Mouse (Mus musculus): ENCODE data around the gene Patl1.

DNA sequence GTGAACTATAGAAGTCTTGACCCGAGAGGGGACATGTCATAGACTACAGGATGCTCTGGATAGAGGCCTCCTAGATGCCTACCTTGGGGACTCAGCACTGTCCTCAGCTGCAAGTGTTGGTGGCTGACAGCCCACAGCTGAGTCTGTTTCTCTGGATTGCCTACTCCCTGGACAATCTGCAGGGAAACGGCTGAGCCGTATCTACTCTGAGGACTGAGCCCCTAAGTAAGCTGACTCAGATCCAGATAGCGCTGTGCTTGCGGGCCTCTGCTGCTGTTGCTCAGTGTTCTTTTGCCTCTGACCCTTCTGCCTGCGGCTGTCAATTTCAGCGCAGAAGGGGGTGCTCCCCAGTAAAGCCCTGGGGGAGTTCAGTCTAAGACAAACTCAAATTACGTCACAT is 45.6 kb downstream of the Patl1 start:
- TF ChIP-seq CTCF (IDR thresholded peaks at IDR 0.05; ENCODE audit: control insufficient read depth, insufficient read depth, insufficient replicate concordance, low read depth, low read length): no peak
- no peak for TF ChIP-seq POLR2A (IDR thresholded peaks at IDR 0.05; ENCODE audit: control insufficient read depth, low read depth, low read length)
